Mouse (Mus musculus): Measurements from ENCODE around the gene Pex26.

GRCm38 (mm10) chr6:121209584-121209983, 26.1 kb downstream of the Pex26 start:
- TF ChIP-seq TAL1 (IDR thresholded peaks at IDR 0.05; ENCODE audit: low read length) (no peak), GATA1 (IDR thresholded peaks at IDR 0.05; ENCODE audit: low read length) (no peak)

Measured in erythroblast, embryonic 14.5 days (primary cell).